Mouse (Mus musculus): ENCODE data around the gene Ppm1m. TPM values are rescaled to one million over a fixed set of nuclear protein-coding genes. Genes with fewer than 3 reads are reported as not detected.
A peak's percentile ranks its signal among the peaks of the same experiment; 100 is the strongest.

Gene Ppm1m
- 16.7 and 16.9 TPM in 2 replicates for polyA plus RNA-seq (2015; fragmentation: Nextera tagmentation; extraction: Ambion mirVana)

DNA sequence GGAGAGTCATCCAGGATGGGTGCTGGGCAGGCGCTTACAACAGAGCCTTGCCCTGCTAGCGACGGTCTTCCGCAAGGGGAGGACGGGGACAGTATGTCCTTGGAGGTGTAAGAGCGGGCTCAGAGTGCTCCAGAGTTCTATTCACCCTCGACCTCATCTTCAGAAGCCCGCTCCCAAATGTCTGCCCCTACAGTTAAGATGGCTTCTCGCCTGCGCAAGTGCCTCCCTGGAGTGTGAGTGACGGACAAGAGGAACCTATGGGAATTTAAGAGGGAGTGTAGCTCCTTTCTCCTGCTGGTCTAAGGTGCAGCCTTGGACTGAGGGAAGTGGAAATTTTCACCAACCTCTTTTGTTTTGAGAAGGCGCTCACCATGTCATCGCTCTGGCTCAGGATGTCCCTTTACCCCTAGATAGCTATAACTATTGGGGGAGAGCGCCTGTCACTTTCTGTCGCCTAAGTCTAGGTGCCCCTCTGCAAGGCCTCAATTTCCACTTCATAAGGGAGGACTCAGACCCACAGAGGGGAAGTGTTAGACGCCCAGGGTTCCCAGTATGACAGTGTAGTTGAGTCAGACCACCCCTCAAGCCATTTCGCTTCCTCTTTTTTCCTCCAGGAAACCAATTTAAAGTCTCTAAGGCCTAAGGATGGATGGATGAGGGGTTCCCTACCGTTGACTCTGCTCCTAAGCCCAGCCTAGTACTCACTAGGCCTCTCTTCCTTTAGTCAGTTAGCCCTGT is at the start of gene Ppm1m:
Ppm1m (minus strand) TSS at position 212 of the 738 bp plus-strand sequence.
- H3K9ac ChIP-seq (replicated peaks): peak within 1 kb of the TSS; percentile 60
- H3K9me3 ChIP-seq: no peaks in the 10 kb centered on the region
- peaks cover 46% of the 10 kb centered on the region for H3K4me1 ChIP-seq (replicated peaks)
- peaks cover 11% of the 10 kb centered on the region; the same call in 1 of the 2 replicates for H3K27me3 ChIP-seq
- H3K36me3 ChIP-seq: no peaks in the 10 kb centered on the region
- WGBS: 39% methylated on average over 18 of the region's 18 CpGs
- peak within 1 kb of the TSS; percentile 48 for H3K4me3 ChIP-seq (replicated peaks)
- H3K27ac ChIP-seq: no peak within 1 kb of the TSS
- no peak for ATAC-seq
- peak within 1 kb of the TSS; percentile 67 for H3K4me2 ChIP-seq (replicated peaks)

- H3K4me2 ChIP-seq (replicated peaks): no peak overlapping the region
Measured at GRCm38 (mm10) chr9:106242813-106243488, 43.4 kb upstream of the Ppm1m start.

GRCm38 (mm10) chr9:106241541-106242164 is 42.1 kb upstream of the Ppm1m start:
- Histone ChIP-seq H3K27ac (no peak overlapping the region), H3K4me2 (replicated peaks) (no peak overlapping the region), H3K27me3 (no peaks in the 10 kb centered on the region), H3K9me3 (no peaks in the 10 kb centered on the region), H3K4me3 (replicated peaks) (no peak overlapping the region), H3K4me1 (replicated peaks) (peaks cover 7% of the 10 kb centered on the region), H3K36me3 (peaks cover 72% of the 10 kb centered on the region), H3K9ac (replicated peaks) (no peak overlapping the region)
- WGBS: 90% methylated on average over 10 of the region's 10 CpGs
- no peak for ATAC-seq

More at GRCm38 (mm10) chr9:106242813-106243488, 43.4 kb upstream of the Ppm1m start:
- H3K9me3 ChIP-seq: no peaks in the 10 kb centered on the region
- H3K27me3 ChIP-seq: no peaks in the 10 kb centered on the region
- H3K9ac ChIP-seq (replicated peaks): no peak overlapping the region; the same call in 1 of the 2 replicates
- 86% methylated on average over 19 of the region's 19 CpGs for WGBS
- ATAC-seq: no peak
- H3K36me3 ChIP-seq: peaks cover 59% of the 10 kb centered on the region
- no peak overlapping the region for H3K4me3 ChIP-seq (replicated peaks)
- H3K4me1 ChIP-seq (replicated peaks): peaks cover 15% of the 10 kb centered on the region
- no peak overlapping the region for H3K27ac ChIP-seq

DNA sequence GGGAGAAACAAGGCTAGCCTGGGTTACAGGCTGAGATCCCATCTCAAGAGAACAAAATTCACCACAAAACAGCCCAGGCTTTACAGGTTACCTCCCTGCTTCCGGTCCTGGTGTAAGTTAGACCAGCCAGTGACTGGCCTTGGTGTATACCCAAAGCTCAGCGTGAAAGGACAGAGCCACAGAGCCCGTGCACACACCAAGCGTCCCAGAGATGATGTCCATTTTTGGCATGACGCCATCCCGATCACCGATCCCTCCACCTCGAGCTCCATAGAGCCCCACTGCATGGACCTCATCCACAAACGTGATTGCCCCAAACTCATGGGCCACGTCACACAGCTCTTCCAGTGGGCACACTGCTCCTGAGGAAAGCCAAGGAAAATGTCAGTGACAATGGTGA is 38.3 kb upstream of the Ppm1m start:
- no peaks in the 10 kb centered on the region for H3K9me3 ChIP-seq
- H3K27me3 ChIP-seq: no peaks in the 10 kb centered on the region

DNA sequence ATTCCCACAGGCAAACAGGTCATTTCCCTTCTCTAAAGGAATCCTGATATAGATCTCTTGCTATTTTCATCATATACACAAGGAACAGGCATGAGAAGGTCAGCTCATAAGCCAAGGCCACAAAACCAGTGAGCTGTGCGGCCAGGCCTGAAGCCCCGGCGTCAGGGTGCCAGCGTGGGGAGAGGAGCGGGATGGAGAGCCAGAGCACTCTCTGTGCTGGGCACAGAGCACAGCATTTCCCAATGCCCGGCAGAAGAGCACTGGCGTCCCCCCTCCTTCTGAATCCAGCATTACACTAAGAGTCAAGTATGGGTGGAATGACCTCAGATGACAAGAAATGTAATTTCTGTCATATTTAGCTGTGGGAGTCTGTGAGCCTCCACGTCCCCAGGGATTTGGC is 37.9 kb upstream of the Ppm1m start:
- Histone ChIP-seq H3K27ac (no peak overlapping the region), H3K9me3 (no peaks in the 10 kb centered on the region), H3K4me2 (replicated peaks) (no peak overlapping the region), H3K4me3 (replicated peaks) (no peak overlapping the region), H3K4me1 (replicated peaks) (no peaks in the 10 kb centered on the region), H3K27me3 (no peaks in the 10 kb centered on the region), H3K36me3 (peaks cover 99% of the 10 kb centered on the region), H3K9ac (replicated peaks) (no peak overlapping the region)
- no peak for ATAC-seq
- WGBS: 85% methylated on average over 8 of the region's 8 CpGs

More for the DNA sequence above, 38.3 kb upstream of the Ppm1m start:
- H3K27ac ChIP-seq: no peak overlapping the region
- H3K36me3 ChIP-seq: peaks cover 99% of the 10 kb centered on the region
- ATAC-seq: no peak
- H3K4me2 ChIP-seq (replicated peaks): no peak overlapping the region
- H3K4me3 ChIP-seq (replicated peaks): no peak overlapping the region
- 96% methylated on average over 10 of the region's 10 CpGs for WGBS
- H3K4me1 ChIP-seq (replicated peaks): no peaks in the 10 kb centered on the region
- H3K9ac ChIP-seq (replicated peaks): no peak overlapping the region

GRCm38 (mm10) chr9:106236818-106237211 is 37.3 kb upstream of the Ppm1m start:
- no peaks in the 10 kb centered on the region for H3K4me1 ChIP-seq (replicated peaks)
- H3K36me3 ChIP-seq: peaks cover 95% of the 10 kb centered on the region
- no peak overlapping the region for H3K4me2 ChIP-seq (replicated peaks)
- ATAC-seq: no peak
- 69% methylated on average over 3 of the region's 3 CpGs for WGBS
- no peaks in the 10 kb centered on the region for H3K9me3 ChIP-seq
- no peak overlapping the region for H3K9ac ChIP-seq (replicated peaks)
- no peaks in the 10 kb centered on the region for H3K27me3 ChIP-seq
- no peak overlapping the region for H3K4me3 ChIP-seq (replicated peaks)
- H3K27ac ChIP-seq: no peak overlapping the region

- Histone ChIP-seq H3K27ac (no peak overlapping the region), H3K4me3 (replicated peaks) (no peak overlapping the region), H3K9ac (replicated peaks) (no peak overlapping the region), H3K9me3 (no peaks in the 10 kb centered on the region), H3K4me1 (replicated peaks) (no peaks in the 10 kb centered on the region), H3K4me2 (replicated peaks) (no peak overlapping the region), H3K36me3 (peaks cover 90% of the 10 kb centered on the region), H3K27me3 (no peaks in the 10 kb centered on the region)
- WGBS: 93% methylated on average over 23 of the region's 23 CpGs
- no peak for ATAC-seq
Measured at GRCm38 (mm10) chr9:106236156-106236817, 36.7 kb upstream of the Ppm1m start.

DNA sequence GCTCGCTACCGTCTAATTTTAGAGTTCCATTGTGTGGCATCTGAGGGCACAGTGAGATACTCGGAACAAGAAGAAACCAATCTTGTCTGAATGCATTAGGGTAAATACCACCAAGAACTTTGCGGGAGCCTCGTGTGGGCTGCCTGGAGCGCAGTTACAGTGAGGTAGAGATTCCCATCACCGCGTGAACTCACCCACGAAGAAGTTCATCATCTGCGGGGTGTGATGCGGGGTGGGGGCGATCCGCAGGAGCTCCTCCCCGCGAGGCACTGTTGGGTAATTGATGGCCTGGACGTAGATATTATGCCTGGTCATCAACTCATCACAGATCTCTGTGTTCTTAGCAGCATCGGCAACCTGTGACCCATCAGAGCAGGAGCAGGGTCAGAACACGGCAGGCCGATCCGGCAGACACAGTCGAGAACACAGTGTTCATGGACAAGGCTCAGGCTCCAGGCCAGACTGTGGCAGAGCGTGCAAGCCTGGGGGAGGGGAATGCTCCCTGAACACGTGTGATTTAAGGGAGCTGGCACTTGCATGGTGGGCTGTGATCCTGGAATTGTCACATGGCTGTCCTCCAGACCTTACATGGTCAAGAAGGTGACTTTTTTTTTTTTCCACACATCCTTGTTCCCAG is 35.8 kb upstream of the Ppm1m start:
- Histone ChIP-seq H3K9ac (replicated peaks) (no peak overlapping the region), H3K4me1 (replicated peaks) (no peaks in the 10 kb centered on the region), H3K27me3 (no peaks in the 10 kb centered on the region), H3K36me3 (peaks cover 80% of the 10 kb centered on the region), H3K4me2 (replicated peaks) (no peak overlapping the region), H3K27ac (no peak overlapping the region), H3K9me3 (no peaks in the 10 kb centered on the region), H3K4me3 (replicated peaks) (no peak overlapping the region)
- WGBS: 93% methylated on average over 23 of the region's 23 CpGs
- ATAC-seq: no peak

- Histone ChIP-seq H3K4me3 (replicated peaks) (no peak overlapping the region), H3K4me1 (replicated peaks) (no peaks in the 10 kb centered on the region), H3K36me3 (peaks cover 67% of the 10 kb centered on the region), H3K9me3 (no peaks in the 10 kb centered on the region), H3K27ac (no peak overlapping the region), H3K4me2 (replicated peaks) (no peak overlapping the region), H3K27me3 (no peaks in the 10 kb centered on the region), H3K9ac (replicated peaks) (no peak overlapping the region)
- no peak for ATAC-seq
- 83% methylated on average over 6 of the region's 6 CpGs for WGBS
Measured at GRCm38 (mm10) chr9:106233953-106234352, 34.4 kb upstream of the Ppm1m start.

- H3K4me3 ChIP-seq (replicated peaks): no peak overlapping the region
- no peaks in the 10 kb centered on the region for H3K9me3 ChIP-seq
- H3K4me1 ChIP-seq (replicated peaks): no peaks in the 10 kb centered on the region
- peaks cover 57% of the 10 kb centered on the region for H3K36me3 ChIP-seq
- no peaks in the 10 kb centered on the region for H3K27me3 ChIP-seq
- H3K4me2 ChIP-seq (replicated peaks): no peak overlapping the region
- no peak for ATAC-seq
- H3K27ac ChIP-seq: no peak overlapping the region
- 96% methylated on average over 3 of the region's 3 CpGs for WGBS
- H3K9ac ChIP-seq (replicated peaks): no peak overlapping the region
Measured at GRCm38 (mm10) chr9:106232956-106233355, 33.4 kb upstream of the Ppm1m start.

DNA sequence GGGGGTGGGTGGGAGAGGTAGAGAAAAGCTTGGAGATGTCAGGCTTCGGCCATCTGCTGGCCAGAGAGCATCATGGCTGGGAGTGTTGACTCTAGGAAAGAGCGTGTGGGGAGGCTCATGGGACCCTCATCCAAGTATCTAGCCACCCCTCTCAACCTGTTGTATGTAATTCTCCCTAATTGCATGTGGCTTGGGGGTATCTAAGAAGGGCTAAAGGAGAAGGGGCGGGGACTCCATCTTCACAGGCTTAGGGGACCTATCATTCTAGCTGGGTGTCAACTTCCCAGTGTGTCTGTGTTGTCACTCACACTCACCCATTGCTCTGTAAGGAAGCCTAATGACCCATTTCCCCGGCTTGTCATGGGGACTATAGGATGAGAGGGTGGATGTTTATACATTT is 32.3 kb upstream of the Ppm1m start:
- no peak overlapping the region for H3K9ac ChIP-seq (replicated peaks)
- no peaks in the 10 kb centered on the region for H3K27me3 ChIP-seq
- no peaks in the 10 kb centered on the region for H3K9me3 ChIP-seq

More for the DNA sequence above, 32.3 kb upstream of the Ppm1m start:
- Histone ChIP-seq H3K4me2 (replicated peaks) (no peak overlapping the region), H3K36me3 (peaks cover 45% of the 10 kb centered on the region), H3K4me3 (replicated peaks) (no peak overlapping the region), H3K4me1 (replicated peaks) (no peaks in the 10 kb centered on the region), H3K27ac (no peak overlapping the region)
- ATAC-seq: no peak
- WGBS: 90% methylated on average over 4 of the region's 4 CpGs

Data from midbrain, embryonic 13.5 days (tissue).